Mouse (Mus musculus) lung, adult 2 months (tissue): Measurements from ENCODE around the gene Jaml.

Source experiments
- CTCF ChIP-seq: fragments of 200-500 bp; IDR thresholded peaks from 2 replicates; pipeline ENCODE4 v1.5.1; 2011; ENCODE audit warnings: mild to moderate bottlenecking, low read length, control low read depth; ENCODE audit not compliant: insufficient read depth
- POLR2A ChIP-seq: fragments of 200-500 bp; IDR thresholded peaks from 2 replicates; pipeline ENCODE4 v1.6.1; 2011; ENCODE audit warnings: low read depth, mild to moderate bottlenecking, control low read depth, low read length, borderline replicate concordance; ENCODE audit errors: extremely low read depth

- TF ChIP-seq POLR2A (no peak), CTCF (no peak)
Measured at GRCm38 (mm10) chr9:45092641-45093040, 13.7 kb downstream of the Jaml start.
